Mouse (Mus musculus) liver, embryonic 12.5 days (tissue): Measurements from ENCODE around the gene Emc8. TPM values are rescaled to one million over a fixed set of nuclear protein-coding genes. Genes with fewer than 3 reads are reported as not detected.
"Not testable (repeated sequence)": the region's sequence is repeated elsewhere in the genome, so short reads cannot be mapped to it uniquely, and the experiment has no call there.

Source experiments
- ATAC-seq: fragments of 200-750 bp; cut with Nextera tagmentation; 2 replicates; pipeline ENCODE4 v1.8.0; 2017; ENCODE audit warnings: moderate number of reproducible peaks, mild to moderate bottlenecking, moderate library complexity
- H3K27ac ChIP-seq: fragments of 300-500 bp; sonication (generic); 2 replicates; pipeline ENCODE4 v1.5.1; 2016; ENCODE audit warnings: mild to moderate bottlenecking
- H3K27me3 ChIP-seq: fragments of 300-500 bp; sonication (generic); replicated peaks from 2 replicates; pipeline ENCODE4 v1.6.1; 2016; ENCODE audit warnings: mild to moderate bottlenecking, moderate library complexity
- H3K36me3 ChIP-seq: fragments of 300-500 bp; sonication (generic); 2 replicates; pipeline ENCODE4 v1.6.1; 2016; ENCODE audit warnings: mild to moderate bottlenecking, moderate library complexity
- H3K4me1 ChIP-seq: fragments of 300-500 bp; sonication (generic); 2 replicates; pipeline ENCODE4 v1.6.1; 2016
- H3K4me2 ChIP-seq: fragments of 300-500 bp; sonication (generic); 2 replicates; pipeline ENCODE4 v1.6.1; 2016; ENCODE audit warnings: mild to moderate bottlenecking, moderate library complexity
- H3K4me3 ChIP-seq: fragments of 300-500 bp; sonication (generic); 2 replicates; pipeline ENCODE4 v1.5.1; 2016; ENCODE audit warnings: mild to moderate bottlenecking, moderate library complexity
- H3K9ac ChIP-seq: fragments of 300-500 bp; sonication (generic); 2 replicates; pipeline ENCODE4 v1.6.1; 2016; ENCODE audit warnings: mild to moderate bottlenecking, moderate library complexity
- H3K9me3 ChIP-seq: fragments of 300-500 bp; sonication (generic); replicated peaks from 2 replicates; pipeline ENCODE4 v1.6.1; 2016; ENCODE audit warnings: mild to moderate bottlenecking, moderate library complexity
- WGBS: fragments of 180-500 bp; shearing (Covaris S2); methylation state at CpG from one replicate; pipeline ENCODE4 v1.1.7; 2016; ENCODE audit not compliant: insufficient replicate concordance; 5-methylcytosine and 5-hydroxymethylcytosine counted together
- polyA plus RNA-seq: library from polyadenylated mRNA; unstranded; fragments of >200 nt; fragmentation: Nextera tagmentation; extraction: Ambion mirVana; gene quantifications from 2 replicates; pipeline ENCODE4 v1.2.1, GENCODE M21; 2016

The Emc8 gene
- polyA plus RNA-seq, 1 experiment from 2014 or later, result 180 TPM

DNA sequence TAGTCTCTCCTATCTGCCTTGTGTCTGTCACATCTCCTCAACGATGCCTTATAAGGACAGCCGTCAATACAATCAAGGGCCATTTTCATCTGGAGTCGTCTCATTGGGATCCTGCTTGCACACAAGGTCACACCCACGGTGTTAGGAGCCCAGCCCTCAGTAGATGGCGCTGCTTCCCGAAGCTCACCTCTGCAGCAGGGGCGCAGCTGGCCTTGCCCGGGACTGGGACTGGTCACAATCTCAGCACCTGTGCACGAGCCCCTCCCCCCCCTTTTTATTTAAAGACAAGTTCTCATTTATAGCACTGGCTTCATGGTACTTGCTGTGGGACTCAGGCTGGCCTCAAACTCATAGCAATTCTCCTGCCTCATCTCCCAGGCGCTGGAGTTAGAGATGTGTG lies 15.2 kb upstream of the Emc8 start:
- ATAC-seq, result no peak
- H3K9ac ChIP-seq, result no peak overlapping the region
- no peak overlapping the region for H3K4me2 ChIP-seq
- H3K4me3 ChIP-seq, result no peak overlapping the region
- peaks cover 28% of the 10 kb centered on the region for H3K4me1 ChIP-seq
- no peaks in the 10 kb centered on the region for H3K9me3 ChIP-seq
- WGBS, result 14% methylated on average over 10 of the region's 10 CpGs
- H3K27me3 ChIP-seq, result peaks cover 33% of the 10 kb centered on the region
- no peaks in the 10 kb centered on the region for H3K36me3 ChIP-seq
- no peak overlapping the region for H3K27ac ChIP-seq

DNA sequence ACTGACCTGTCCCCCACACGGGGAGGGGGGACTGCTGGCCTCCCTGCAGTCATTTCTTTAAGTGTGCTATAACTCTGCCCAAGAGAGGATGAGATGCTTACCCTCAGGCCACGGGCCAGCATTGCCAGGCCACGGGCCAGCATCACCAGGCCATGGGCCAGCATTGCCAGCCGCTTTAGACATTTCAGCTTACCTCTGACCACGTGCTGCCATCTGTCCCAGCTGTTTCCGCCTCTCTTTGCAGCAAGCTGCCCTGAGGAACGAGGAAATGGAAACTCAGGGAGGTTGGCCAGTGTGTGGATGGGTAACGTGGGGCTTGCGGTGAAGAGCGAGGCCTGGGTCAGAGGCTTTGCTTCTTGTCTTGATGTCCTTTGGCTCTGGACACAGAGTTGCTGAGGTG lies 12.7 kb upstream of the Emc8 start:
- ATAC-seq, result no peak
- no peak overlapping the region for H3K9ac ChIP-seq
- WGBS, result 64% methylated on average over 10 of the region's 10 CpGs
- H3K27me3 ChIP-seq, result peaks cover 15% of the 10 kb centered on the region
- no peak overlapping the region for H3K4me2 ChIP-seq
- no peak overlapping the region for H3K4me3 ChIP-seq
- H3K36me3 ChIP-seq, result 0 out of 2 replicates have a peak, but pooled peaks cover 4% of the 10 kb centered on the region
- no peaks in the 10 kb centered on the region for H3K9me3 ChIP-seq
- H3K27ac ChIP-seq, result no peak overlapping the region
- H3K4me1 ChIP-seq, result peaks cover 28% of the 10 kb centered on the region

DNA sequence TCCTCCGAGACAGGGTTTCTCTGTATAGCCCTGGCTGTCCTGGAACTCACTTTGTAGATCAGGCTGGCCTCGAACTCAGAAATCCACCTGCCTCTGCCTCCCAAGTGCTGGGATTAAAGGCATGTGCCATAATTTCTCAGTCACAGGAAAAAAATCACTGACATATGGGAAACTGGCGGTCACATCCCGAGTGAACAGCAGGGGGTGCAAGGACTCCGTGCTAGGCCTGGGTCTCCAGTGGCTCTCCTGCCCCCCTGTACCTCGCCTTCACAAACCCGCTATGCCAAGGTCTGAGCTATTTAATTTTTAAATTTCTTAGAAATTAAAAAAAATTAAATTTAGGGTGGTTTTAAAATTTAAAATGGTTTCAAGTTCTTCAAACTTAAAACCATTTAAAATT lies 12.0 kb upstream of the Emc8 start:
- peak overlapping the region; percentile 31; the same call in 1 of the 2 replicates for H3K4me2 ChIP-seq
- not testable (repeated sequence) for H3K27ac ChIP-seq, ATAC-seq, H3K9ac ChIP-seq, H3K27me3 ChIP-seq, H3K9me3 ChIP-seq, H3K36me3 ChIP-seq, H3K4me3 ChIP-seq
- WGBS, result 41% methylated on average over 7 of the region's 7 CpGs
- peaks cover 28% of the 10 kb centered on the region for H3K4me1 ChIP-seq

DNA sequence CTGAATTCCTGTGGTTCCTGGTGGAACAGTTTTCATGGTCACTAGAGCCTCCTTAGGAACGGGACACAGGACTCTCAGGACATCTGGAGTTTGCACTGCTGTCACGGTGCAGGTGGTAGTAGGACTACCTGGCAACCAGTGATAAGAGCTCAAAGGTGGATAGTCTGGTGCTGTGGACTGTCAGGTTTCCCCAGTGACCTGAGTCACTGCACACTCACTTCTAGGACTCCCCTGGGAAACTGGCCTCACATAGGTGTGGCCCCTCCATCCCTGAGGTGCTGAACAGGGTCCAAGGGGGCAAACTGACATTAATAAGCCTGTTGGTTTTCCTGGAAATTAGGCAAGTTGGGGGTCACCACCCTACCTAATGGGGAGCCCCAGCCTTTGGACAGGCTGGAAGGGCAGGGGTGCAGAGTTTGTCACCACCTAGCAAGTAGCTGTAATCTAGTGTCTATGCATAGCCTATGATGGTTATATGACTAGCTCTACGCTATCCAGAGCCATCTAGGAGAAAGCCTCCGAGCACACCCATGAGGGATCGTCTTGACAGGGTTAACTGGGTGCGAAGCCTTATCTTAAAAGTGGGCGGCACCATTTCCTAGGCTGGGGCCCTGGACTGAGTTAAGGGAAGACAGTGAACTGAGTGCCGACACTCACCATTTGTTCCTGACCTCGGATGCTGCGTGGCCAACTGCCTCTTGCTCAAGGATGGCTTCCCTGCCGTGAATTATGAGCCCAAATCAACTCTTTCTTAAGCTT lies 11.4 kb upstream of the Emc8 start:
- H3K4me2 ChIP-seq, result peak overlapping the region; percentile 31
- H3K4me1 ChIP-seq, result peaks cover 26% of the 10 kb centered on the region
- no peaks in the 10 kb centered on the region for H3K9me3 ChIP-seq
- peaks cover 14% of the 10 kb centered on the region for H3K36me3 ChIP-seq
- 10% methylated on average over 11 of the region's 11 CpGs for WGBS
- H3K4me3 ChIP-seq, result no peak overlapping the region
- H3K27ac ChIP-seq, result no peak overlapping the region
- peak; percentile 73 for ATAC-seq
- no peak overlapping the region for H3K9ac ChIP-seq
- peaks cover 10% of the 10 kb centered on the region; the same call in 1 of the 2 replicates for H3K27me3 ChIP-seq

DNA sequence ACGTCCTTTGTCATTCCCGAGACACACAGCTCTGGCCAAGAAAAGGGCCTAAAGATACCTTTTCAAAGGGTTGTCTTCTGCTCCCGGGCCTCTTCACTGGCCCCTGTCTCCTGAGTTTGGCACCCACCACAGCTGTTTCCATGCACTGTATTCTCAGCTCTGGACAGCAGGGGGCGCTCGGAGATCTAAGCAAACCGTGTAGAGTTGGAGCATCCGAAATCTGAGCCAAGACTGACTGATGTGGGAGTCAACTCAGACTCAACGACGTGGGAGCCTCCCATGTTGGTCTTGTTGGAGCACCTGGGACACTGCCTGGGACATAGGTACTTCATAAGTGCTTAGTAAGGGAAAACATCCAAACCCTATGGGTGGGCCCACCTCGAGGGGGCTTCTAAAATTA lies 10.1 kb upstream of the Emc8 start:
- Histone ChIP-seq H3K9me3 (no peaks in the 10 kb centered on the region), H3K27ac (no peak overlapping the region), H3K27me3 (0 out of 2 replicates have a peak, but pooled peaks cover 10% of the 10 kb centered on the region), H3K4me1 (peaks cover 13% of the 10 kb centered on the region), H3K36me3 (peaks cover 23% of the 10 kb centered on the region), H3K4me2 (no peak overlapping the region), H3K9ac (no peak overlapping the region), H3K4me3 (no peak overlapping the region)
- 12% methylated on average over 10 of the region's 10 CpGs for WGBS
- 0 out of 2 replicates have a peak, but pooled peaks have one; percentile 8 for ATAC-seq

DNA sequence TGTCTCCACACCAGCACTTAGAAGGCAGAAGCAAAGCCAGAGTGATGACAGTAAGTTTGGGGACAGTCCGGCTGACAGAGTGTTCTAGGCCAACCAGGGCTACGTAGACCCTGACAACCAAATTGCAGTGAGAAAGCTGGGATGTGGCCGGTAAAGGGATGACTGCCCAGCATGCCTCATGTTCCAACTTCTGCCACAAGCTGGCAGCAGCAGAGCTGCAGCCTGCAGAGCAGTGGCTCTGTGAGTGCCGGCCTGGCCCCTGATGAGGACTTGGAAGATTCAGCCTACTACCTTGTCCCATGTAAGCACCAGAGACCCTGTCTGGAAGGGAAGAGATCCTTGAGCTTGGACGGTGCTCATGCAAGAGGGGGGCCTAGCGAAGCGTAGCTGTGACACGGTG lies 7.3 kb upstream of the Emc8 start:
- Histone ChIP-seq H3K4me3 (no peak overlapping the region), H3K9me3 (no peaks in the 10 kb centered on the region), H3K36me3 (peaks cover 51% of the 10 kb centered on the region), H3K4me1 (peaks cover 21% of the 10 kb centered on the region), H3K27ac (no peak overlapping the region), H3K4me2 (no peak overlapping the region), H3K27me3 (0 out of 2 replicates have a peak, but pooled peaks cover 10% of the 10 kb centered on the region), H3K9ac (no peak overlapping the region)
- 72% methylated on average over 8 of the region's 8 CpGs for WGBS
- ATAC-seq, result no peak

DNA sequence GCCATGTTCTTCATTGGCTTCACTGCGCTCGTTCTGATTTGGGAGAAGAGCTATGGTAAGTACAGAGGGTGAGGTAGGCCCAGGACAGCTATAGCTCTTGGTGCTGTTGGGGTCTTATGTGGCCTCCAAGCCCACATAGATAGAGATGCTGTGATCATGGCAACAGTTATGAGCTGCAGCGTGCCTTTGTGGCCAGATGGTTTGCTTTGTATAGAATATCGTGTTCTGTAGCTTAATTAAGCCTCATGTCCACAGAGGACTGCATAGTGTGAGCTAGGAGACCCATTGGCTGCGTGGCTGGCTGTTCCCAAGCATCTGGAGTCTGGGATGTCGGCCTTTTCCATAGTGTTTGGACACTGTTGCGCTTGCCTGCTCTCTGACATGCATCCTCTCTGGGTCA lies 4.9 kb upstream of the Emc8 start:
- H3K27me3 ChIP-seq, result no peaks in the 10 kb centered on the region
- no peak overlapping the region for H3K9ac ChIP-seq
- H3K36me3 ChIP-seq, result peaks cover 65% of the 10 kb centered on the region
- 91% methylated on average over 7 of the region's 7 CpGs for WGBS
- no peaks in the 10 kb centered on the region for H3K9me3 ChIP-seq
- H3K4me1 ChIP-seq, result peaks cover 30% of the 10 kb centered on the region
- H3K4me3 ChIP-seq, result no peak overlapping the region
- H3K27ac ChIP-seq, result no peak overlapping the region
- no peak overlapping the region for H3K4me2 ChIP-seq
- no peak for ATAC-seq

DNA sequence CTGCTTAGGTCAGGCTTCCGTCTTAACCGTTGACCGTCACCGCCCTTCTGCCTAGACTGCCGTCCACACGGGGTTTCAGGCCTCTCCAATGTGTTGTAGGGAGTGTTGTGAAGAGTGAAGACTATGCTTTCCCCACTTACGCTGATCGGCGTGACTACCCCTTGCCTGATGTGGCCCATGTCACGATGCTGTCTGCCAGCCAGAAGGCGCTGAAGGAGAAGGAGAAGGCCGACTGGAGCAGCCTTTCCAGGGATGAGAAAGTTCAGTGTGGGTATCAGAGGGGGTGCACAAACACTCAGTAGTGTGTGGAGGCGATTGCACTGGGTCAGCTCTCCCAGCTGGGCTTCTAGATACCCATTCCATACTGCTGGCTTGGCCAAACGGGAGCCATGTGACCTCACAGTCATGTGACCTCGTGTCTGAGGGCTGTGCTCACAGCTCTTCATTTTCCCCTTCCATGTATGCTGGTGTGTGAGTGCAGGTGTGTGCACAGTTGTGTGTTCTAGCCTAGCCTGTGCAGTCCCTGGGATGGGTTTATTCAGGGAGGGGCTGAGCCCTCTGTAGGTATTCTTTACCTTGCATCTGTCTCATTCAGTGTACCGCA lies 4.4 kb upstream of the Emc8 start:
- Histone ChIP-seq H3K27ac (no peak overlapping the region), H3K9ac (no peak overlapping the region), H3K36me3 (peaks cover 65% of the 10 kb centered on the region), H3K9me3 (no peaks in the 10 kb centered on the region), H3K4me1 (peaks cover 30% of the 10 kb centered on the region), H3K27me3 (no peaks in the 10 kb centered on the region), H3K4me2 (no peak overlapping the region), H3K4me3 (no peak overlapping the region)
- WGBS, result 83% methylated on average over 16 of the region's 16 CpGs
- ATAC-seq, result no peak

DNA sequence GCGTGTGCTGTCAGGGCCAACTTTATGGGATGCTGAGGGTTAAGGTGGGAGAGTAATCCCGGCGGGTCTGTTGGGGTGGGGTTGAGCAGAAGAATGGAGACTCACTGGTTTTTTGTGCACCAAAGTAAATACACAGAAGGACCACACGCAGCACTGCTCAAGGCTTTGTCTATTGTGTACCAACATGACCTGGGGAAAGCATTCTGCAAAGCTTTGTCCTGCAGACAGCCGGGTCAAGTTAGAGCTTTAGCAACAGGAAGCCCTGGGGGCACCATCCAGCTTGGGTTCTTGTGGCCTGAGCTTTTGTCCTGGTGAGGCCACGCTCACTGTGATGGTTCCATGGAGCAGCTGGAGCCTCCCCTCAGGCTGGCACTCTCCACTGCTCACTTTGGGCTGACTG lies 3.4 kb upstream of the Emc8 start:
- H3K36me3 ChIP-seq, result peaks cover 61% of the 10 kb centered on the region
- ATAC-seq, result no peak
- no peak overlapping the region for H3K4me3 ChIP-seq
- H3K9me3 ChIP-seq, result no peaks in the 10 kb centered on the region
- no peaks in the 10 kb centered on the region for H3K27me3 ChIP-seq
- H3K4me2 ChIP-seq, result no peak overlapping the region
- no peak overlapping the region for H3K9ac ChIP-seq
- WGBS, result 79% methylated on average over 6 of the region's 6 CpGs
- H3K4me1 ChIP-seq, result peaks cover 35% of the 10 kb centered on the region
- no peak overlapping the region for H3K27ac ChIP-seq

DNA sequence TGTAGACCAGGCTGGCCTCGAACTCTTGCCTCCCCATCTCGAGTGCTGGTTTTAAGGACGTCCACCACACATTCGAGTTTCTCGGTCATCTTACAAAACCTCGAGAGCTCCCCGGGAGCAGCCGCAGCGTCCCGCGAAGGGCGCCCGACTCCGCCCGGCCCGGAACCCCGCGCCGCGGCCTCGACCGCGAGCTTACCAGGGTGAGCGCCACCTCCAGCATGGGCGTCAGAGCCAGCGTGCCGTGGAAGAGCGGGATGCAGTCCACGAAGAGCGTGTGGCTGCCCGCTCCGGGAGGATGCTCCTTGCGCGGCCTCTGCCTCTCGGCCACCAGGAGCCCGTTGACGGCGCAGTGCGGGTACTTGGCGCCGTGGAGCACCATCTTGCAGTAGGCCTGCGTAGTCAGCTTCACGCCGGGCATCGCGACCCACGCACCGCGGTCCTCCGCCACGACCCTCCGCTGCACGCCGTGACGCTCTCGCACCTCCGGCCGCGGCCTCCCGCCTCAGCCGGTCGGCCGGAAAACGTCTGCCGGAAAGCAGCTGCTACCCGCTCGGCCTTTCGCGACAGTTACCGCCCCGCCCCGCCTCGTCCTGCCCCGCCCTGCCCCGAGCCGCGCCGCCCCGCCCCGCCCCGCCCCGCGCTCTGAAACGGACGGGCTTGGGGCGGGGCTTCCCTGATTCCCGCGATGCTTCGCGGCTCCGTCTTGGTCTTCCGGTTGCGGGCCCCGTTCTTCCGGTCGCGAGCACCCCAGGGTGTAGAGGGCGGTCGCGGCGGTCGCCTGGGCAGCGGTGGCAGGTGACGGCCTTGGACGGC lies 606 bp downstream of the Emc8 start, which contains the start of the genes Gm27021 and Cox4i1:
Gene Gm27021, minus strand, starts transcription at position 519 of the 813 bp plus-strand sequence.
Gene Cox4i1, plus strand, starts transcription at position 662 of the 813 bp plus-strand sequence.
- H3K36me3 ChIP-seq, result peaks cover 58% of the 10 kb centered on the region
- H3K4me2 ChIP-seq, result peak within 1 kb of the TSS; percentile 91
- H3K27me3 ChIP-seq, result no peaks in the 10 kb centered on the region
- peak within 1 kb of the TSS; percentile 96 for H3K27ac ChIP-seq
- no peaks in the 10 kb centered on the region for H3K9me3 ChIP-seq
- H3K9ac ChIP-seq, result peak within 1 kb of the TSS; percentile 97
- ATAC-seq, result peak; percentile 93
- H3K4me3 ChIP-seq, result peak within 1 kb of the TSS; percentile 96
- under 1% methylated on average over 94 of the region's 105 CpGs for WGBS
- H3K4me1 ChIP-seq, result peaks cover 64% of the 10 kb centered on the region

DNA sequence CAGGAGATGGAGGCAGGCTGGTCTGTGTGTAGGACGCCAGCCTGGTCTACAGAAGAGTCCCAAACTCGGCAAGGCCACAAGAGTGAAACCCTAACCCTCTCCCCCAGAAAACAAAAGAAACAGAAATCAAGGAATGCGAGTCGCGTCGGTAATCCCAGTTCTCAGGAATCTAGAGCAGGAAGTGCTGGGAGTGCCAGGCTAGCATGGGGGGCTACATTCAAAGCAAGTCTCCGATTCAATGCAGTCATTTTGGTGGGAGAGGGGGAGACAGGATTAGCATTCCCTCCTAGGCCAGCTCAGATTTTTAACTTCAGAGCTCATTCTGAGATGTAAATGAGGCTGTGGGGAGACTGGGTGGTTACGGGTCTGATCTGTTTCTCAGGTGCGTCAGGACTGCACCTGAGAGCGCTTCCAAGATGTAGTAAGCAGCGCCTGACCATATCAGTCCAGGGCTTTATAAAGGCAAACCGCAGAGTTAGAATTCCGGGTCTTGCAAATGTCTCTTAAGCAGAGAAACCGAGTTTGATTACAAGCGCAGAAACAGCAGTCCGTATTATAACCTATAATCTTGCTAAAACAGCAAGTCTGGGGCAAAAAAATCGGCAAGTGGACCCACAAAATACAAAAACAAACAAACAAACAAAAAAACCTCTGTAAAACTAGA lies 1.4 kb downstream of the Emc8 start:
- ATAC-seq, result no peak
- Histone ChIP-seq H3K4me3 (peak overlapping the region; percentile 96), H3K9me3 (no peaks in the 10 kb centered on the region), H3K36me3 (peaks cover 50% of the 10 kb centered on the region), H3K27me3 (no peaks in the 10 kb centered on the region), H3K4me1 (peaks cover 64% of the 10 kb centered on the region), H3K27ac (peak overlapping the region; percentile 96), H3K9ac (peak overlapping the region; percentile 97), H3K4me2 (peak overlapping the region; percentile 91)
- WGBS, result 7% methylated on average over 17 of the region's 17 CpGs
